Mouse (Mus musculus): ENCODE data around the gene Oas2. TPM values are rescaled to one million over a fixed set of nuclear protein-coding genes. Genes with fewer than 3 reads are reported as not detected.
A peak's percentile ranks its signal among the peaks of the same experiment; 100 is the strongest.

Gene Oas2
- total RNA-seq, 1 experiment from 2014 or later, result 0.64 TPM

- ATAC-seq (replicated peaks; ENCODE audit: low read depth, poor library complexity, severe bottlenecking), result no peak
Measured at GRCm38 (mm10) chr5:120734380-120734990, 15.2 kb downstream of the Oas2 start.

- no peak for ATAC-seq (replicated peaks; ENCODE audit: low read depth, poor library complexity, severe bottlenecking)
Measured at GRCm38 (mm10) chr5:120733696-120734095, 16.0 kb downstream of the Oas2 start.

GRCm38 (mm10) chr5:120732740-120733139 is 16.9 kb downstream of the Oas2 start:
- ATAC-seq (replicated peaks; ENCODE audit: low read depth, poor library complexity, severe bottlenecking), result no peak

GRCm38 (mm10) chr5:120729319-120729718 is 20.3 kb downstream of the Oas2 start:
- no peak for ATAC-seq (replicated peaks; ENCODE audit: low read depth, poor library complexity, severe bottlenecking)

- ATAC-seq (replicated peaks; ENCODE audit: low read depth, poor library complexity, severe bottlenecking), result no peak
Measured at GRCm38 (mm10) chr5:120725811-120726455, 23.7 kb downstream of the Oas2 start.

- no peak for ATAC-seq (replicated peaks; ENCODE audit: low read depth, poor library complexity, severe bottlenecking)
Measured at GRCm38 (mm10) chr5:120721005-120721404, 28.6 kb downstream of the Oas2 start.

GRCm38 (mm10) chr5:120718600-120719378 is 30.9 kb downstream of the Oas2 start:
- no peak for ATAC-seq (replicated peaks; ENCODE audit: low read depth, poor library complexity, severe bottlenecking)

- ATAC-seq (replicated peaks; ENCODE audit: low read depth, poor library complexity, severe bottlenecking), result no peak
Measured at GRCm38 (mm10) chr5:120717136-120717535, 32.5 kb downstream of the Oas2 start.

GRCm38 (mm10) chr5:120714314-120714713 is 35.3 kb downstream of the Oas2 start:
- peak; percentile 68 for ATAC-seq (replicated peaks; ENCODE audit: low read depth, poor library complexity, severe bottlenecking)

- ATAC-seq (replicated peaks; ENCODE audit: low read depth, poor library complexity, severe bottlenecking), result no peak
Measured at GRCm38 (mm10) chr5:120712721-120713120, 36.9 kb downstream of the Oas2 start.

- no peak for ATAC-seq (replicated peaks; ENCODE audit: low read depth, poor library complexity, severe bottlenecking)
Measured at GRCm38 (mm10) chr5:120711827-120712226, 37.8 kb downstream of the Oas2 start, which contains the start of gene Dtx1. Gene Dtx1 (minus strand): TSS chr5:120711927.

- ATAC-seq (replicated peaks; ENCODE audit: low read depth, poor library complexity, severe bottlenecking), result peak; percentile 33
Measured at GRCm38 (mm10) chr5:120711416-120711815, 38.2 kb downstream of the Oas2 start.

GRCm38 (mm10) chr5:120710826-120711248 is 38.8 kb downstream of the Oas2 start:
- ATAC-seq (replicated peaks; ENCODE audit: low read depth, poor library complexity, severe bottlenecking), result no peak

GRCm38 (mm10) chr5:120710161-120710825 is 39.4 kb downstream of the Oas2 start:
- no peak for ATAC-seq (replicated peaks; ENCODE audit: low read depth, poor library complexity, severe bottlenecking)

GRCm38 (mm10) chr5:120706976-120707375 is 42.7 kb downstream of the Oas2 start:
- ATAC-seq (replicated peaks; ENCODE audit: low read depth, poor library complexity, severe bottlenecking), result no peak

GRCm38 (mm10) chr5:120706541-120706940 is 43.1 kb downstream of the Oas2 start:
- ATAC-seq (replicated peaks; ENCODE audit: low read depth, poor library complexity, severe bottlenecking), result no peak

GRCm38 (mm10) chr5:120704421-120704820 is 45.2 kb downstream of the Oas2 start:
- ATAC-seq (replicated peaks; ENCODE audit: low read depth, poor library complexity, severe bottlenecking), result no peak

- ATAC-seq (replicated peaks; ENCODE audit: low read depth, poor library complexity, severe bottlenecking), result no peak
Measured at GRCm38 (mm10) chr5:120703660-120704059, 46.0 kb downstream of the Oas2 start.

GRCm38 (mm10) chr5:120702969-120703368 is 46.7 kb downstream of the Oas2 start:
- ATAC-seq (replicated peaks; ENCODE audit: low read depth, poor library complexity, severe bottlenecking), result no peak

- ATAC-seq (replicated peaks; ENCODE audit: low read depth, poor library complexity, severe bottlenecking), result no peak
Measured at GRCm38 (mm10) chr5:120702421-120702820, 47.2 kb downstream of the Oas2 start.

Measured in common myeloid progenitor, adult 5-6 weeks (primary cell).